In the genomic region with DNA sequence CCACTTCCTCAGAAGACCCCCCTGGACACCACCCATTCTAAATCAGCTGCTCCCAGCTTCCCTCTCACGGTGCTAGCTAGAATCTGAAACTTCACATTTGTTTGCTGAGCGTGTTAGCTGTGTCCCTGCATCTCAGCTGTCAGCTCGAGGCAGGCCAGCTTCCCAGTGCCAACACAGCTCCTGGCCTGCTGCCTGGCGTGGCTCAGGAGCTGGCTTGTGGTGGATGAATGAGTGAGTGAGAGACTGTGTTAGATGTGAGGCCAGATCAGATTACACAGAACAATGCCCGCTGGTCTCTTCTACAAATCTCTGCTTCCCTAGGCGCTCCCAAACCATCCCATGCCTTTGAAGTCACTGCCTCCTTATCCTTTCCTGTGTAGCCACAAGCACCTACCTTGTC, we compare ENCODE assay signal across 8 mouse cellular contexts. TPM values are rescaled to one million over a fixed set of nuclear protein-coding genes. Genes with fewer than 3 reads are reported as not detected.
DNase-seq lines count a peak whose midpoint lies in the region; ATAC-seq and TF ChIP-seq lines count a peak whose summit lies in the region.

No protein-coding gene starts in this region.

- no peak for TF ChIP-seq CTCF in heart, postnatal 0 days (IDR thresholded peaks at IDR 0.05; ENCODE audit: low read depth)
- no peak for TF ChIP-seq CTCF in stomach, postnatal 0 days (IDR thresholded peaks at IDR 0.05; ENCODE audit: low read depth)

- H3K4me2 ChIP-seq in heart, embryonic 12.5 days: no peak overlapping the region
- H3K4me2 ChIP-seq in embryonic facial prominence, embryonic 14.5 days (ENCODE audit: low read depth, low read length): no peak overlapping the region
- no peak overlapping the region for H3K4me2 ChIP-seq in heart, postnatal 0 days (ENCODE audit: low read depth, low read length)
- no peak overlapping the region for H3K4me2 ChIP-seq in limb, embryonic 14.5 days (replicated peaks; ENCODE audit: low read depth, low read length, severe bottlenecking)
- H3K4me2 ChIP-seq in stomach, postnatal 0 days (replicated peaks; ENCODE audit: low read depth): no peak overlapping the region

- peak; percentile 96 for DNase-seq in heart, adult 11 months
- DNase-seq in Muller cell, postnatal 12 days (ENCODE audit: inconsistent ontology term): peak; percentile 90
- peak; percentile 86 for DNase-seq in embryonic facial prominence, embryonic 14.5 days (ENCODE audit: low spot score)
- peak; percentile 67 for DNase-seq in heart, postnatal 0 days (ENCODE audit: low spot score)
- peak; percentile 23 for DNase-seq in limb, embryonic 14.5 days (ENCODE audit: low spot score)
- DNase-seq in stomach, postnatal 0 days (ENCODE audit: low spot score): no peak
- no peak for DNase-seq in natural killer cell, adult 2 months (ENCODE audit: low spot score in 2 of 2)

- no peaks in the 10 kb centered on the region for H3K27me3 ChIP-seq in heart, embryonic 12.5 days (replicated peaks)
- H3K27me3 ChIP-seq in embryonic facial prominence, embryonic 14.5 days (replicated peaks; ENCODE audit: control insufficient read depth, insufficient read depth, low read length): no peaks in the 10 kb centered on the region
- no peaks in the 10 kb centered on the region for H3K27me3 ChIP-seq in heart, postnatal 0 days (ENCODE audit: control insufficient read depth, insufficient read depth, low read length)
- H3K27me3 ChIP-seq in limb, embryonic 14.5 days (ENCODE audit: control insufficient read depth, insufficient read depth, low read length): no peaks in the 10 kb centered on the region
- no peaks in the 10 kb centered on the region for H3K27me3 ChIP-seq in stomach, postnatal 0 days (ENCODE audit: control insufficient read depth, insufficient read depth, low read length)

- no peak overlapping the region for H3K4me3 ChIP-seq in heart, embryonic 12.5 days
- H3K4me3 ChIP-seq in embryonic facial prominence, embryonic 14.5 days (ENCODE audit: low read depth, low read length): no peak overlapping the region
- H3K4me3 ChIP-seq in heart, postnatal 0 days (ENCODE audit: low read depth, low read length): no peak overlapping the region
- no peak overlapping the region for H3K4me3 ChIP-seq in limb, embryonic 14.5 days (replicated peaks; ENCODE audit: low read length)
- H3K4me3 ChIP-seq in stomach, postnatal 0 days (ENCODE audit: low read depth, low read length): no peak overlapping the region

- no peak for TF ChIP-seq POLR2A in limb, embryonic 14.5 days (IDR thresholded peaks at IDR 0.05; ENCODE audit: borderline replicate concordance, extremely low read depth, insufficient read depth, insufficient read length)

- H3K4me1 ChIP-seq in heart, embryonic 12.5 days (replicated peaks): peaks cover 27% of the 10 kb centered on the region
- no peaks in the 10 kb centered on the region for H3K4me1 ChIP-seq in embryonic facial prominence, embryonic 14.5 days (ENCODE audit: control insufficient read depth, insufficient read depth, low read length)
- H3K4me1 ChIP-seq in heart, postnatal 0 days (ENCODE audit: control insufficient read depth, insufficient read depth): peaks cover 9% of the 10 kb centered on the region; the same call in 1 of the 2 replicates
- H3K4me1 ChIP-seq in limb, embryonic 14.5 days (ENCODE audit: control insufficient read depth, insufficient read depth, low read length): no peaks in the 10 kb centered on the region
- no peaks in the 10 kb centered on the region for H3K4me1 ChIP-seq in stomach, postnatal 0 days (replicated peaks; ENCODE audit: control insufficient read depth, insufficient read depth)

- 45% methylated on average over 6 of the region's 6 CpGs for WGBS in heart, embryonic 12.5 days
- WGBS in embryonic facial prominence, embryonic 14.5 days: 21% methylated on average over 6 of the region's 6 CpGs
- WGBS in heart, postnatal 0 days: 23% methylated on average over 6 of the region's 6 CpGs
- 27% methylated on average over 6 of the region's 6 CpGs for WGBS in limb, embryonic 14.5 days
- WGBS in stomach, postnatal 0 days: 24% methylated on average over 6 of the region's 6 CpGs

- peaks cover 53% of the 10 kb centered on the region for H3K36me3 ChIP-seq in heart, embryonic 12.5 days
- peaks cover 37% of the 10 kb centered on the region for H3K36me3 ChIP-seq in embryonic facial prominence, embryonic 14.5 days (ENCODE audit: control insufficient read depth, insufficient read depth, low read length)
- peaks cover 78% of the 10 kb centered on the region for H3K36me3 ChIP-seq in heart, postnatal 0 days (replicated peaks; ENCODE audit: control insufficient read depth, insufficient read depth, low read length)
- peaks cover 16% of the 10 kb centered on the region for H3K36me3 ChIP-seq in limb, embryonic 14.5 days (ENCODE audit: control insufficient read depth, insufficient read depth, low read length)
- peaks cover 13% of the 10 kb centered on the region for H3K36me3 ChIP-seq in stomach, postnatal 0 days (ENCODE audit: control insufficient read depth, insufficient read depth, low read length)

- no peak; the same call in 1 of the 2 replicates for ATAC-seq in heart, embryonic 12.5 days (ENCODE audit: insufficient number of reproducible peaks, low FRiP score)
- peak; percentile 87 for ATAC-seq in embryonic facial prominence, embryonic 14.5 days (ENCODE audit: low read depth)
- ATAC-seq in heart, postnatal 0 days (ENCODE audit: insufficient read depth, low read depth): peak; percentile 73
- peak; percentile 64 for ATAC-seq in limb, embryonic 14.5 days (ENCODE audit: low FRiP score, low read depth)
- ATAC-seq in stomach, postnatal 0 days (ENCODE audit: low FRiP score, low TSS enrichment): 0 out of 2 replicates have a peak, but pooled peaks have one; percentile 8

- H3K9me3 ChIP-seq in heart, embryonic 12.5 days (replicated peaks): no peaks in the 10 kb centered on the region
- H3K9me3 ChIP-seq in embryonic facial prominence, embryonic 14.5 days (ENCODE audit: control insufficient read depth, low read length): no peaks in the 10 kb centered on the region
- H3K9me3 ChIP-seq in heart, postnatal 0 days (replicated peaks; ENCODE audit: control insufficient read depth, low read length): no peaks in the 10 kb centered on the region
- no peaks in the 10 kb centered on the region for H3K9me3 ChIP-seq in limb, embryonic 14.5 days (ENCODE audit: control insufficient read depth, low read length)
- no peaks in the 10 kb centered on the region for H3K9me3 ChIP-seq in stomach, postnatal 0 days (ENCODE audit: control insufficient read depth, low read length)

- H3K27ac ChIP-seq in heart, embryonic 12.5 days (ENCODE audit: poor library complexity, severe bottlenecking): no peak overlapping the region
- H3K27ac ChIP-seq in embryonic facial prominence, embryonic 14.5 days (replicated peaks; ENCODE audit: low read depth, low read length): peak overlapping the region; percentile 48; the same call in 1 of the 2 replicates
- H3K27ac ChIP-seq in heart, postnatal 0 days (ENCODE audit: low read depth): peak overlapping the region; percentile 54
- no peak overlapping the region for H3K27ac ChIP-seq in limb, embryonic 14.5 days (replicated peaks; ENCODE audit: low read depth, low read length)
- no peak overlapping the region for H3K27ac ChIP-seq in stomach, postnatal 0 days (replicated peaks)

- H3K9ac ChIP-seq in heart, embryonic 12.5 days: no peak overlapping the region
- no peak overlapping the region for H3K9ac ChIP-seq in embryonic facial prominence, embryonic 14.5 days (ENCODE audit: low read depth, low read length)
- no peak overlapping the region for H3K9ac ChIP-seq in heart, postnatal 0 days (replicated peaks; ENCODE audit: low read depth, low read length)
- no peak overlapping the region for H3K9ac ChIP-seq in limb, embryonic 14.5 days (ENCODE audit: low read depth, low read length, severe bottlenecking)
- no peak overlapping the region for H3K9ac ChIP-seq in stomach, postnatal 0 days (ENCODE audit: low read length)

- TF ChIP-seq EP300 in heart, postnatal 0 days (IDR thresholded peaks at IDR 0.05; ENCODE audit: low read depth): no peak
- no peak for TF ChIP-seq EP300 in stomach, postnatal 0 days (optimal IDR thresholded peaks at IDR 0.05)

RNA-seq across cellular contexts. Expression of a gene that starts 59.3 kb away (rescaled TPM):
- 20.2 and 23.5 TPM in 2 replicates for polyA plus RNA-seq in heart, embryonic 12.5 days (2016; fragmentation: Nextera tagmentation; extraction: Ambion mirVana)
- 2.0 and 2.1 TPM in 2 replicates for polyA plus RNA-seq in embryonic facial prominence, embryonic 14.5 days (2014; fragmentation: Nextera tagmentation; extraction: Ambion mirVana)
- 84.5 and 121 TPM in 2 replicates for total RNA-seq in heart, postnatal 0 days (2014; rRNA removed; ENCODE audit: low replicate concordance)
- polyA plus RNA-seq in heart, postnatal 0 days (2015; fragmentation: Nextera tagmentation; extraction: Ambion mirVana): 52.0 and 56.1 TPM in 2 replicates
- 1.6 and 1.8 TPM in 2 replicates for polyA plus RNA-seq in limb, embryonic 14.5 days (2012; rRNA removed)
- polyA plus RNA-seq in limb, embryonic 14.5 days (2014; fragmentation: Nextera tagmentation; extraction: Ambion mirVana): 1.7 and 2.1 TPM in 2 replicates
- polyA plus RNA-seq in stomach, postnatal 0 days (2015; fragmentation: Nextera tagmentation; extraction: Ambion mirVana): 9.6 and 9.9 TPM in 2 replicates

Comparison
In these comparisons a context has a peak if more than half of its experiments do, and no peak if none do; other contexts are left out.
1. H3K27ac ChIP-seq: peak in embryonic facial prominence, embryonic 14.5 days (single experiment) and heart, postnatal 0 days (single experiment); none in heart, embryonic 12.5 days (single experiment), limb, embryonic 14.5 days (single experiment) and stomach, postnatal 0 days (single experiment).
2. DNase-seq: peak in heart, adult 11 months (single experiment), Muller cell, postnatal 12 days (single experiment), embryonic facial prominence, embryonic 14.5 days (single experiment), heart, postnatal 0 days (single experiment) and limb, embryonic 14.5 days (single experiment); none in stomach, postnatal 0 days (single experiment) and natural killer cell, adult 2 months (0 of 2).